Mouse (Mus musculus): Measurements from ENCODE around the gene Nhlh2. TPM values are rescaled to one million over a fixed set of nuclear protein-coding genes. Genes with fewer than 3 reads are reported as not detected.

Nhlh2 gene
- 20.8 and 33.7 TPM in 2 replicates for polyA plus RNA-seq (2014; fragmentation: Nextera tagmentation; extraction: Ambion mirVana)

- ATAC-seq (ENCODE audit: low read depth): peak; percentile 48
Measured at GRCm38 (mm10) chr3:102009926-102010381, at the start of gene Nhlh2. Nhlh2 (plus strand) TSS chr3:102010076.

GRCm38 (mm10) chr3:101961146-101961835 lies 48.6 kb upstream of the Nhlh2 start:
- no peak overlapping the region for H3K27ac ChIP-seq (ENCODE audit: low read depth, low read length)
- ATAC-seq (ENCODE audit: low read depth): no peak
- peaks cover 10% of the 10 kb centered on the region; the same call in 1 of the 2 replicates for H3K4me1 ChIP-seq (ENCODE audit: control insufficient read depth, insufficient read depth, low read length)
- H3K27me3 ChIP-seq (ENCODE audit: control insufficient read depth, insufficient read depth, low read length): no peaks in the 10 kb centered on the region
- no peaks in the 10 kb centered on the region for H3K9me3 ChIP-seq (ENCODE audit: control insufficient read depth, low read length)
- no peak overlapping the region for H3K4me2 ChIP-seq (ENCODE audit: low read depth, low read length)
- H3K4me3 ChIP-seq (ENCODE audit: low read depth, low read length): no peak overlapping the region
- no peak overlapping the region for H3K9ac ChIP-seq (replicated peaks; ENCODE audit: low read depth, low read length)
- no peaks in the 10 kb centered on the region for H3K36me3 ChIP-seq (ENCODE audit: control insufficient read depth, insufficient read depth, low read length)
- 73% methylated on average over 15 of the region's 15 CpGs for whole genome bisulfite sequencing

More at GRCm38 (mm10) chr3:102009926-102010381, at the start of gene Nhlh2:
- peak within 1 kb of the TSS; percentile 80 for H3K4me2 ChIP-seq (ENCODE audit: low read depth, low read length)
- H3K9ac ChIP-seq (replicated peaks; ENCODE audit: low read depth, low read length): peak within 1 kb of the TSS; percentile 96
- H3K27me3 ChIP-seq (ENCODE audit: control insufficient read depth, insufficient read depth, low read length): no peaks in the 10 kb centered on the region
- H3K27ac ChIP-seq (ENCODE audit: low read depth, low read length): peak within 1 kb of the TSS; percentile 99
- 0 out of 2 replicates have a peak, but pooled peaks cover 4% of the 10 kb centered on the region for H3K4me1 ChIP-seq (ENCODE audit: control insufficient read depth, insufficient read depth, low read length)
- WGBS: 8% methylated on average over 2 of the region's 2 CpGs
- H3K9me3 ChIP-seq (ENCODE audit: control insufficient read depth, low read length): no peaks in the 10 kb centered on the region
- H3K36me3 ChIP-seq (ENCODE audit: control insufficient read depth, insufficient read depth, low read length): no peaks in the 10 kb centered on the region
- peak within 1 kb of the TSS; percentile 64 for H3K4me3 ChIP-seq (ENCODE audit: low read depth, low read length)

- 24% methylated on average over 9 of the region's 9 CpGs for WGBS
- Histone ChIP-seq H3K9ac (replicated peaks; ENCODE audit: low read depth, low read length) (no peak overlapping the region), H3K4me1 (ENCODE audit: control insufficient read depth, insufficient read depth, low read length) (peaks cover 27% of the 10 kb centered on the region), H3K4me3 (ENCODE audit: low read depth, low read length) (no peak overlapping the region), H3K27me3 (ENCODE audit: control insufficient read depth, insufficient read depth, low read length) (no peaks in the 10 kb centered on the region), H3K9me3 (ENCODE audit: control insufficient read depth, low read length) (no peaks in the 10 kb centered on the region), H3K27ac (ENCODE audit: low read depth, low read length) (no peak overlapping the region), H3K4me2 (ENCODE audit: low read depth, low read length) (no peak overlapping the region), H3K36me3 (ENCODE audit: control insufficient read depth, insufficient read depth, low read length) (no peaks in the 10 kb centered on the region)
- no peak for ATAC-seq (ENCODE audit: low read depth)
Measured at GRCm38 (mm10) chr3:101963501-101963900, 46.4 kb upstream of the Nhlh2 start.

GRCm38 (mm10) chr3:101964352-101964751 lies 45.5 kb upstream of the Nhlh2 start:
- Histone ChIP-seq H3K27me3 (ENCODE audit: control insufficient read depth, insufficient read depth, low read length) (no peaks in the 10 kb centered on the region), H3K9ac (replicated peaks; ENCODE audit: low read depth, low read length) (no peak overlapping the region), H3K4me3 (ENCODE audit: low read depth, low read length) (no peak overlapping the region), H3K4me1 (ENCODE audit: control insufficient read depth, insufficient read depth, low read length) (peaks cover 27% of the 10 kb centered on the region), H3K36me3 (ENCODE audit: control insufficient read depth, insufficient read depth, low read length) (no peaks in the 10 kb centered on the region), H3K9me3 (ENCODE audit: control insufficient read depth, low read length) (no peaks in the 10 kb centered on the region), H3K4me2 (ENCODE audit: low read depth, low read length) (no peak overlapping the region), H3K27ac (ENCODE audit: low read depth, low read length) (no peak overlapping the region)
- no peak for ATAC-seq (ENCODE audit: low read depth)
- WGBS: 21% methylated on average over 7 of the region's 7 CpGs

GRCm38 (mm10) chr3:101966825-101967558 lies 42.9 kb upstream of the Nhlh2 start:
- no peak overlapping the region for H3K4me2 ChIP-seq (ENCODE audit: low read depth, low read length)
- H3K27me3 ChIP-seq (ENCODE audit: control insufficient read depth, insufficient read depth, low read length): no peaks in the 10 kb centered on the region
- peaks cover 27% of the 10 kb centered on the region for H3K4me1 ChIP-seq (ENCODE audit: control insufficient read depth, insufficient read depth, low read length)
- 3% methylated on average over 3 of the region's 3 CpGs for WGBS
- H3K9ac ChIP-seq (replicated peaks; ENCODE audit: low read depth, low read length): no peak overlapping the region
- ATAC-seq (ENCODE audit: low read depth): peak; percentile 86
- no peak overlapping the region for H3K4me3 ChIP-seq (ENCODE audit: low read depth, low read length)
- no peaks in the 10 kb centered on the region for H3K36me3 ChIP-seq (ENCODE audit: control insufficient read depth, insufficient read depth, low read length)
- H3K27ac ChIP-seq (ENCODE audit: low read depth, low read length): peak overlapping the region; percentile 81
- H3K9me3 ChIP-seq (ENCODE audit: control insufficient read depth, low read length): no peaks in the 10 kb centered on the region

- H3K4me2 ChIP-seq (ENCODE audit: low read depth, low read length): no peak overlapping the region
- H3K36me3 ChIP-seq (ENCODE audit: control insufficient read depth, insufficient read depth, low read length): no peaks in the 10 kb centered on the region
- H3K4me1 ChIP-seq (ENCODE audit: control insufficient read depth, insufficient read depth, low read length): no peaks in the 10 kb centered on the region
- WGBS: 49% methylated on average over 10 of the region's 10 CpGs
- no peaks in the 10 kb centered on the region for H3K9me3 ChIP-seq (ENCODE audit: control insufficient read depth, low read length)
- no peak; the same call in 1 of the 2 replicates for ATAC-seq (ENCODE audit: low read depth)
- no peak overlapping the region for H3K27ac ChIP-seq (ENCODE audit: low read depth, low read length)
- H3K27me3 ChIP-seq (ENCODE audit: control insufficient read depth, insufficient read depth, low read length): no peaks in the 10 kb centered on the region
- no peak overlapping the region for H3K4me3 ChIP-seq (ENCODE audit: low read depth, low read length)
- H3K9ac ChIP-seq (replicated peaks; ENCODE audit: low read depth, low read length): no peak overlapping the region
Measured at GRCm38 (mm10) chr3:101975337-101975736, 34.5 kb upstream of the Nhlh2 start.

- H3K9me3 ChIP-seq (ENCODE audit: control insufficient read depth, low read length): no peaks in the 10 kb centered on the region
- H3K27me3 ChIP-seq (ENCODE audit: control insufficient read depth, insufficient read depth, low read length): no peaks in the 10 kb centered on the region
- WGBS: 72% methylated on average over 10 of the region's 10 CpGs
- no peak overlapping the region for H3K9ac ChIP-seq (replicated peaks; ENCODE audit: low read depth, low read length)
- no peak overlapping the region for H3K27ac ChIP-seq (ENCODE audit: low read depth, low read length)
- H3K36me3 ChIP-seq (ENCODE audit: control insufficient read depth, insufficient read depth, low read length): no peaks in the 10 kb centered on the region
- H3K4me3 ChIP-seq (ENCODE audit: low read depth, low read length): no peak overlapping the region
- ATAC-seq (ENCODE audit: low read depth): no peak
- no peak overlapping the region for H3K4me2 ChIP-seq (ENCODE audit: low read depth, low read length)
- no peaks in the 10 kb centered on the region for H3K4me1 ChIP-seq (ENCODE audit: control insufficient read depth, insufficient read depth, low read length)
Measured at GRCm38 (mm10) chr3:101978299-101978994, 31.4 kb upstream of the Nhlh2 start.

- Histone ChIP-seq H3K27ac (ENCODE audit: low read depth, low read length) (no peak overlapping the region), H3K9ac (replicated peaks; ENCODE audit: low read depth, low read length) (no peak overlapping the region), H3K4me3 (ENCODE audit: low read depth, low read length) (no peak overlapping the region), H3K4me2 (ENCODE audit: low read depth, low read length) (no peak overlapping the region), H3K9me3 (ENCODE audit: control insufficient read depth, low read length) (no peaks in the 10 kb centered on the region), H3K4me1 (ENCODE audit: control insufficient read depth, insufficient read depth, low read length) (0 out of 2 replicates have a peak, but pooled peaks cover 4% of the 10 kb centered on the region), H3K36me3 (ENCODE audit: control insufficient read depth, insufficient read depth, low read length) (no peaks in the 10 kb centered on the region), H3K27me3 (ENCODE audit: control insufficient read depth, insufficient read depth, low read length) (no peaks in the 10 kb centered on the region)
- no peak for ATAC-seq (ENCODE audit: low read depth)
- 65% methylated on average over 4 of the region's 4 CpGs for WGBS
Measured at GRCm38 (mm10) chr3:101983917-101984316, 26.0 kb upstream of the Nhlh2 start.
